Mouse (Mus musculus) heart, embryonic 13.5 days (tissue): ENCODE data around the gene Repin1. TPM values are rescaled to one million over a fixed set of nuclear protein-coding genes. Genes with fewer than 3 reads are reported as not detected.

Source experiments
- ATAC-seq: fragments of 200-750 bp; cut with Nextera tagmentation; 2 replicates; pipeline ENCODE4 v1.8.0; 2017; ENCODE audit warnings: moderate TSS enrichment; ENCODE audit not compliant: insufficient number of reproducible peaks, low FRiP score, low TSS enrichment; ENCODE audit errors: extremely low read depth
- H3K27ac ChIP-seq: fragments of 300-500 bp; sonication (generic); replicated peaks from 2 replicates; pipeline ENCODE4 v1.5.1; 2015; ENCODE audit warnings: moderate library complexity, mild to moderate bottlenecking, inconsistent platforms
- H3K27me3 ChIP-seq: fragments of 300-500 bp; sonication (generic); replicated peaks from 2 replicates; pipeline ENCODE4 v1.6.1; 2015; ENCODE audit warnings: mild to moderate bottlenecking, inconsistent platforms
- H3K36me3 ChIP-seq: fragments of 300-500 bp; sonication (generic); 2 replicates; pipeline ENCODE4 v1.6.1; 2015; ENCODE audit warnings: mild to moderate bottlenecking, inconsistent platforms
- H3K4me1 ChIP-seq: fragments of 300-500 bp; sonication (generic); 2 replicates; pipeline ENCODE4 v1.6.1; 2015; ENCODE audit warnings: inconsistent platforms
- H3K4me2 ChIP-seq: fragments of 300-500 bp; sonication (generic); 2 replicates; pipeline ENCODE4 v1.6.1; 2015; ENCODE audit warnings: inconsistent platforms, mild to moderate bottlenecking, moderate library complexity
- H3K4me3 ChIP-seq: fragments of 300-500 bp; sonication (generic); 2 replicates; pipeline ENCODE4 v1.5.1; 2015; ENCODE audit warnings: moderate library complexity, mild to moderate bottlenecking, inconsistent platforms
- H3K9ac ChIP-seq: fragments of 300-500 bp; sonication (generic); 2 replicates; pipeline ENCODE4 v1.6.1; 2015; ENCODE audit warnings: inconsistent platforms, mild to moderate bottlenecking, moderate library complexity
- H3K9me3 ChIP-seq: fragments of 300-500 bp; sonication (generic); 2 replicates; pipeline ENCODE4 v1.6.1; 2016; ENCODE audit warnings: inconsistent platforms
- WGBS: fragments of 180-500 bp; shearing (Covaris S2); methylation state at CpG from one replicate; pipeline ENCODE4 v1.1.7; 2015; ENCODE audit warnings: mixed read lengths; 5-methylcytosine and 5-hydroxymethylcytosine counted together
- polyA plus RNA-seq: library from polyadenylated mRNA; unstranded; fragments of >200 nt; fragmentation: Nextera tagmentation; extraction: Ambion mirVana; gene quantifications from 2 replicates; pipeline ENCODE4 v1.2.1, GENCODE M21; 2015

The Repin1 gene
- polyA plus RNA-seq, 1 experiment from 2014 or later: 22.5 TPM

- 12% methylated on average over 12 of the region's 12 CpGs for WGBS
- H3K4me2 ChIP-seq: 0 out of 2 replicates have a peak overlapping the region, but pooled peaks have one; percentile 22
- no peaks in the 10 kb centered on the region for H3K9me3 ChIP-seq
- peaks cover 3% of the 10 kb centered on the region; the same call in 1 of the 2 replicates for H3K27me3 ChIP-seq
- no peak for ATAC-seq
- H3K27ac ChIP-seq: 0 out of 2 replicates have a peak overlapping the region, but pooled peaks have one; percentile 24
- H3K4me1 ChIP-seq: no peaks in the 10 kb centered on the region
- H3K9ac ChIP-seq: peak overlapping the region; percentile 63; the same call in 1 of the 2 replicates
- no peak overlapping the region for H3K4me3 ChIP-seq
- H3K36me3 ChIP-seq: no peaks in the 10 kb centered on the region
Measured at GRCm38 (mm10) chr6:48645660-48646308, 52.1 kb downstream of the Repin1 start.

- Histone ChIP-seq H3K27ac (no peak overlapping the region), H3K36me3 (no peaks in the 10 kb centered on the region), H3K27me3 (peaks cover 3% of the 10 kb centered on the region; the same call in 1 of the 2 replicates), H3K9ac (no peak overlapping the region; the same call in 1 of the 2 replicates), H3K9me3 (no peaks in the 10 kb centered on the region), H3K4me3 (no peak overlapping the region), H3K4me1 (no peaks in the 10 kb centered on the region), H3K4me2 (no peak overlapping the region)
- ATAC-seq: no peak
- WGBS: 59% methylated on average over 4 of the region's 4 CpGs
Measured at GRCm38 (mm10) chr6:48646309-48646690, 52.6 kb downstream of the Repin1 start.

- no peak for ATAC-seq
- peak within 1 kb of the TSS; percentile 23; the same call in 1 of the 2 replicates for H3K4me2 ChIP-seq
- WGBS: 37% methylated on average over 3 of the region's 3 CpGs
- H3K36me3 ChIP-seq: no peaks in the 10 kb centered on the region
- peaks cover 3% of the 10 kb centered on the region; the same call in 1 of the 2 replicates for H3K27me3 ChIP-seq
- H3K9me3 ChIP-seq: no peaks in the 10 kb centered on the region
- H3K27ac ChIP-seq: no peak within 1 kb of the TSS
- no peak within 1 kb of the TSS for H3K4me3 ChIP-seq
- no peaks in the 10 kb centered on the region for H3K4me1 ChIP-seq
- H3K9ac ChIP-seq: peak within 1 kb of the TSS; percentile 30
Measured at GRCm38 (mm10) chr6:48646995-48647394, 53.3 kb downstream of the Repin1 start, which contains the start of gene Gimap8. Gene Gimap8 (plus strand): TSS chr6:48647234.

GRCm38 (mm10) chr6:48647611-48648010 lies 53.9 kb downstream of the Repin1 start:
- no peak for ATAC-seq
- Histone ChIP-seq H3K4me1 (no peaks in the 10 kb centered on the region), H3K9me3 (no peaks in the 10 kb centered on the region), H3K27ac (no peak overlapping the region), H3K36me3 (no peaks in the 10 kb centered on the region), H3K4me3 (no peak overlapping the region), H3K4me2 (no peak overlapping the region; the same call in 1 of the 2 replicates), H3K27me3 (peaks cover 3% of the 10 kb centered on the region; the same call in 1 of the 2 replicates), H3K9ac (no peak overlapping the region)
- 77% methylated on average over 2 of the region's 2 CpGs for WGBS

Other genes starting within 250 kb of the Repin1 start
- 15.4 and 17.8 TPM in 2 replicates for gene Krba1, start 198.3 kb upstream of the Repin1 start, polyA plus RNA-seq
- gene Zfp467, start 148.1 kb upstream of the Repin1 start, polyA plus RNA-seq: 16.1 and 20.8 TPM in 2 replicates
- 0.22 and 0.27 TPM in 2 replicates for gene Sspo, start 145.7 kb upstream of the Repin1 start, polyA plus RNA-seq
- gene Atp6v0e2, start 56.3 kb upstream of the Repin1 start, polyA plus RNA-seq: 18.2 and 22.7 TPM in 2 replicates
- 7.2 and 7.6 TPM in 2 replicates for gene Lrrc61, start 39.1 kb upstream of the Repin1 start, polyA plus RNA-seq
- 29.7 and 35.8 TPM in 2 replicates for gene Rarres2, start 21.1 kb upstream of the Repin1 start, polyA plus RNA-seq
- 0.86 TPM in 1 of 2 replicates, not detected in the other for gene Gm45021, start 4.3 kb upstream of the Repin1 start, polyA plus RNA-seq
- not detected in 2 replicates for gene Gm44965, start 58 bp downstream of the Repin1 start, polyA plus RNA-seq
- 4.8 and 5.5 TPM in 2 replicates for gene Zfp775, start 8.2 kb downstream of the Repin1 start, polyA plus RNA-seq
- 1.2 TPM in 2 replicates for gene AI854703, start 32.9 kb downstream of the Repin1 start, polyA plus RNA-seq
- gene Gimap8, start 53.4 kb downstream of the Repin1 start, polyA plus RNA-seq: 1.1 and 1.2 TPM in 2 replicates
- 7.5 and 8.7 TPM in 2 replicates for gene Gimap9, start 82.2 kb downstream of the Repin1 start, polyA plus RNA-seq
- gene Gimap4, start 90.7 kb downstream of the Repin1 start, polyA plus RNA-seq: 18.4 and 19.1 TPM in 2 replicates
- gene Gimap6, start 114.3 kb downstream of the Repin1 start, polyA plus RNA-seq: 33.4 TPM in 2 replicates
- 3.7 and 5.0 TPM in 2 replicates for gene Gm28053, start 124.7 kb downstream of the Repin1 start, polyA plus RNA-seq
- not detected in 2 replicates for gene Gimap7, start 124.7 kb downstream of the Repin1 start, polyA plus RNA-seq
- 24.2 and 27.5 TPM in 2 replicates for gene Gimap1, start 145.2 kb downstream of the Repin1 start, polyA plus RNA-seq
- gene Gimap5, start 152.3 kb downstream of the Repin1 start, polyA plus RNA-seq: 7.2 and 8.2 TPM in 2 replicates
- gene Gimap3, start 177.0 kb downstream of the Repin1 start, polyA plus RNA-seq: 0.06 TPM in 1 of 2 replicates, not detected in the other
- 94.5 and 102 TPM in 2 replicates for gene Tmem176a, start 247.0 kb downstream of the Repin1 start, polyA plus RNA-seq
- gene Tmem176b, start 247.6 kb downstream of the Repin1 start, polyA plus RNA-seq: 249 and 268 TPM in 2 replicates